8 mouse cellular contexts compared by ENCODE assay signal in genomic region chr3:37978481-37978880, GRCm38 (mm10).
DNase-seq lines count a peak whose midpoint lies in the region; ATAC-seq lines count a peak whose summit lies in the region.

No protein-coding gene starts in this region.

- no peaks in the 10 kb centered on the region for H3K36me3 ChIP-seq in kidney, embryonic 15.5 days
- H3K36me3 ChIP-seq in limb, embryonic 15.5 days, result no peaks in the 10 kb centered on the region

- H3K9me3 ChIP-seq in kidney, embryonic 15.5 days (replicated peaks), result no peaks in the 10 kb centered on the region
- no peaks in the 10 kb centered on the region for H3K9me3 ChIP-seq in limb, embryonic 15.5 days

- H3K27ac ChIP-seq in kidney, embryonic 15.5 days, result no peak overlapping the region
- peak overlapping the region; percentile 55 for H3K27ac ChIP-seq in limb, embryonic 15.5 days

- no peak for ATAC-seq in kidney, embryonic 15.5 days (replicated peaks; ENCODE audit: low FRiP score)
- peak; percentile 99 for ATAC-seq in frontal cortex, adult (ENCODE audit: low TSS enrichment)
- ATAC-seq in limb, embryonic 15.5 days (ENCODE audit: insufficient number of reproducible peaks, low FRiP score, low TSS enrichment, low read depth), result 0 out of 2 replicates have a peak, but pooled peaks have one; percentile 52

- H3K27me3 ChIP-seq in kidney, embryonic 15.5 days, result no peaks in the 10 kb centered on the region
- no peaks in the 10 kb centered on the region for H3K27me3 ChIP-seq in limb, embryonic 15.5 days

- DNase-seq in kidney, adult 18-20 months, result peak; percentile 71
- DNase-seq in adrenal gland, postnatal 4 days (ENCODE audit: low spot score in 2 of 2), result peak; percentile 12 to 13
- DNase-seq in induced T-regulatory cell, adult 2 months (ENCODE audit: low read depth), result peak; percentile 77
- peak; percentile 82 for DNase-seq in right cerebral cortex, postnatal 25 days
- no peak for DNase-seq in spleen, postnatal 4 days (ENCODE audit: low spot score in 2 of 2)

- WGBS in kidney, embryonic 15.5 days, result 28% methylated on average over 6 of the region's 6 CpGs
- 4% methylated on average over 6 of the region's 6 CpGs for WGBS in limb, embryonic 15.5 days

- no peak overlapping the region for H3K4me3 ChIP-seq in kidney, embryonic 15.5 days (replicated peaks)
- H3K4me3 ChIP-seq in limb, embryonic 15.5 days, result no peak overlapping the region

- no peak overlapping the region for H3K4me2 ChIP-seq in kidney, embryonic 15.5 days
- H3K4me2 ChIP-seq in limb, embryonic 15.5 days, result no peak overlapping the region

- H3K4me1 ChIP-seq in kidney, embryonic 15.5 days, result peaks cover 36% of the 10 kb centered on the region
- H3K4me1 ChIP-seq in limb, embryonic 15.5 days, result peaks cover 26% of the 10 kb centered on the region

- H3K9ac ChIP-seq in kidney, embryonic 15.5 days, result no peak overlapping the region
- no peak overlapping the region for H3K9ac ChIP-seq in limb, embryonic 15.5 days

Comparison
In these comparisons a context has a peak if more than half of its experiments do, and no peak if none do; other contexts are left out.
1. DNase-seq: peak in kidney, adult 18-20 months (single experiment), adrenal gland, postnatal 4 days (2 of 2), induced T-regulatory cell, adult 2 months (single experiment) and right cerebral cortex, postnatal 25 days (single experiment); none in spleen, postnatal 4 days (0 of 2).